Mouse (Mus musculus) thymus, postnatal 4 days (tissue): Measurements from ENCODE around the gene 1110032A03Rik.
A peak's percentile ranks its signal among the peaks of the same experiment; 100 is the strongest.

Source experiments
- DNase-seq: peaks from one replicate; pipeline ENCODE4 v3.0.0; 2021

1110032A03Rik gene

DNA sequence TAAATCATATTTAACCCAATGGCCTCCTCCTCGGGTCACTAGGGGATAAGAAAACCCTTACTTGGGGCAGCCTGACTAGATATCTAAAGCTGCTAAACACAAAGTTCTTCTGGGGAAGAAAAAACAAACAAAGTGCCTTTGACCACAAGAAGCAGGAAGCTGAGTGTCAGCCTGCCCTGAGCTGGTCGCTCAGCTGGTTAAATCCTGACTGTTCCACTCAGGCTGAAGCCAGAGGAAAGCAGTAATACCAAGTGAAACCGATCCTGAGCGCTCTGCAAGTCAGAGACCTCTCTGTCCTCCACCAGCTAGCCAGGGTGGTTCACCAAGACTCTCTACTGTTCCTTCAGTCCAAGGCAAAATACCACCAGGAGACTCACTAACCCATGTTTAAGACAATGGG, 45.7 kb downstream of the 1110032A03Rik start:
- DNase-seq, result no peak

- DNase-seq, result peak; percentile 71
Observed at GRCm38 (mm10) chr9:50727925-50728651, 47.2 kb downstream of the 1110032A03Rik start.

DNA sequence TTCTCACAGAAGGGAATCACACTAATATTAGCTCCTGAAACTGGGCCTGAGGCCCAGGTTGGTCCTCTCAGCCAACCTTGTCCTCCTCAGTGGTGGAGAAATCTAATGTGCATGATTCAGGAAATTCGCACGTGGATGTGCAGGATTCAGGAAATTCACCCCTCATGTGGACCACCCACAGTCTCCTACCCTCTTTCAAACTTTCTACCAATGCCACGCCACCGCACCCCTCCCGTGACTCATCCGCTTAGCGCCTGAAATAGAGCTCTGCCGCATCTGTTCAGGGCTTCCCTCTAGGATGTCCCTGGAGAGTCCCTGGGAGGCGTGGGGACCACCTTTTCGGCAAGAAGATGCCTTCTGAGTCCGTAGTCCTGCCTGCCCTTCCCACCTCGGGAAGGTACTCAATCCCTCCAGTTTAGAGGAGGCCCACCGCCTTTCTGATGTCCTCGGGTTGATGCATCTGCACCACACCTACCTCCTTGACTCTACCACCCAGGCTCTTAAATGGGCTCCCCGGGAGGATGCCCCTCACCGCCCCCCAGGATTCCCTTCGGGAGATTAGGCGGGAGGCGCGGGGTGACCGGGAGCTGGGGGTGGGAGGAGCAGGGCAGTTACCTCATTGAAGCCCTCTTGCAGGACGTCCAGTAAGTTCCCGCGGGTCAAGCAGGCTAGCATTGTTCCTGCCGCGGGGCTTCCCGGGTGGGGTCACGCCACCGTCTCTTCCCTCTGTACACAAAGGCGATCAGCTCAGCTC, 48.0 kb downstream of the 1110032A03Rik start:
- no peak for DNase-seq

DNA sequence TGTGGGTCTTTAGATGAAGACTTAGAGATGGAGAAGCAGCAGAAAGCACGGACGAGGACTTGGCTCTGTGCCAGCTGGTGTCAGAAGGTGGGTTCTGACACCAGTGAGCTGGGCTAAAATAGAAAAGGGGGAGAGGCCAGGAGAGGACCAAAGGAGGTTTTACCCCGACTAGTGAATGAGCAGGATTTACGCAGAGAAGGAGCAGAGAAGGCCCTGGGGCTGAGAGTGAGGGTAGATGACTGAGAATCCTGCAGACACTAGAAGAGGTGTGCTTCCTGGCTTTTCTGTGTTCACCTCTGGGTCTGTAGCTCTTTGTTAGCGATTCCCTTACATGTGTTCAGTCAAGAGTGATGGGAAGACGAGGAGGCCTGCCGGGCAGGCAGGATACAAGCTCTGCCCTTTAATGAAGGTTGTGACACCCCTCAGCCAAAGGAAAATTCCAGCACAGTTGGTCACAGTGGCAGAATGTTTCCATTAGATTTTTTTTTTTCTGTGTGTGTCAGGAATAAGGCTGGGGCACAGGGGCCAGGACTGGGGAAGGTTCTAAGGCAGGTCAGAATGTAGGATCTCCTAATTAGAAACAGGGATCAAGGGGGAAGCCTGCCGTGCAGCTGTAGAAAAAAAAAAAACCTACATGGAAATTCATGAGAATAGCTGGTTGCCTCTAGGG, 49.3 kb downstream of the 1110032A03Rik start:
- no peak for DNase-seq

DNA sequence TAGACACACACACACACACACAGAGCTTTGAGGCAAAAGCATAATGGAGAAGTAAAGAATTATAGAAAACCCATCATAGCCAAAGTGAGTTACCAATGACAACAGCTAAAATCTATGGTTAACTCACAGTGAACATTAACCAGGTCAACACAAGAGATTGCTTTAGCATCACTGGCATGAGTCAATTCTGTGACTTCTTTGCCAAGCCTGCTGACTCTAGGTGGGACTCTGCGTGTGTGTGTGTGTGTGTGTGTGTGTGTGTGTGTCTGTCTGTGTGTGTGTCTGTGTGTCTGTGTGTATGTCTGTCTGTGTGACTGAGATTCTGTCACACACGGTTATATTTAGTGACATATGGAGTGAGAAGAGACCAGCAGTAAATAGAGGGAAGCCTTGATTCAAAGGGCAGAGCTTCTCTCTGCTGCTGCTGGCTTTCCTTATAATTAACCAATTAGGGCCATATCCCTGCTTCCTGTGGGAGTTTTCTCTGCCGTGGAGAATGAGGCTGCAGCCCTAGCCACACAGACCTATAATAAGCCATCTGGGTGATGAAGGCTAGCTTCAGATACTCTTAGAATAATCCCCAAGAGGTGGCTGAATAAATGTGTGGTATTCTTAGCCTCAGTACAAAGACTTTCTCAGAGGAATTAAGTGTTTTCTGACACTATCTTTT, 50.5 kb downstream of the 1110032A03Rik start:
- DNase-seq, result no peak

DNA sequence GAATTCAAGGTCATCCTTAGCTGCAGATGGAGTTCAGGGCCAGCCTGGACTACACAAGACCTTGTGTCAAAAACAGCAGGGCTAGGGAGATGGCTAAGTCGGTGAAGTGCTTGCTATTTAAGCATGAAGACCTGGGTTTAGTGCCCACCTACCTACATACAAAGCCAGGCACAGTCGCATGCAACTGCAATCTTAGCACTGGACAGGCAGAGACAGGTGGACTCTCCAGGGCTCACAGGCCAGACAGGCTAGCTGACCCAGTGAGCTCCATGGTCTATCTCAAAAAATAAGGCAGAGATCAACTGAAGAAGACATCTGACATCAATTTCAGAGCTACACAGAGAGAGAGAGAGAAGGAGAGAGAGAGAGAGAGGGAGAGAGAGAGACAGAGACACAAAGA, 51.2 kb downstream of the 1110032A03Rik start:
- DNase-seq, result no peak

DNA sequence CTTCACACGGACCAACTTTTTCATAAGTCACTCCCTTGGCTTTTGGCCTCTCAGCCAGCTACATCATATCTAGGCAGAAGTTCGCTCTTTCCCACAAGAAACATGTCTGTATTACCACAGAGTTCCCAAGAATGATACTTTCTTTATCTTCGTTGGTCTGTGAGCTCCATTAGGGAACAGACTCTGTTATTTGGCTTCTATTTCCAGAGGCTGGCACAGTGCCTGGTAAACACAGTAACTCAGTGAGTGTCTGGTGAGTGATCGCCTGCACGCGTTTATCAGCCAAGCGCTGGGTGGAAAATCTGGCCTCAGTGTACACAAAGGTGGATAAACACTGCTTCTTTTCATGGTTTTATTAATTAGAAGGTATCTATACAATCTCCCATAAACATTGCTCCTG, 51.9 kb downstream of the 1110032A03Rik start:
- DNase-seq, result no peak

GRCm38 (mm10) chr9:50722451-50722911, 52.8 kb downstream of the 1110032A03Rik start:
- no peak for DNase-seq

GRCm38 (mm10) chr9:50721061-50721460, 54.3 kb downstream of the 1110032A03Rik start:
- DNase-seq, result no peak

GRCm38 (mm10) chr9:50718878-50719277, 56.4 kb downstream of the 1110032A03Rik start:
- DNase-seq, result no peak

GRCm38 (mm10) chr9:50714188-50714587, 61.1 kb downstream of the 1110032A03Rik start:
- DNase-seq, result no peak
